Mouse (Mus musculus) urinary bladder, postnatal 10 days (tissue): ENCODE measurements around the gene Tspan2.
A peak's percentile ranks its signal among the peaks of the same experiment; 100 is the strongest.

Experiments
- DNase-seq: peaks from one replicate; pipeline ENCODE4 v3.0.0; 2022; ENCODE audit warnings: low spot score

The Tspan2 gene

GRCm38 (mm10) chr3:102773018-102773417, 38.7 kb downstream of the Tspan2 start:
- DNase-seq = no peak

- DNase-seq = no peak
Measured at GRCm38 (mm10) chr3:102782618-102783017, 48.3 kb downstream of the Tspan2 start, which contains the start of gene Tshb. Tshb (minus strand) TSS chr3:102782718.

GRCm38 (mm10) chr3:102787369-102787768, 53.0 kb downstream of the Tspan2 start:
- no peak for DNase-seq

- peak; percentile 33 for DNase-seq
Measured at GRCm38 (mm10) chr3:102803937-102804336, 69.6 kb downstream of the Tspan2 start.

GRCm38 (mm10) chr3:102842386-102842785, 108.1 kb downstream of the Tspan2 start:
- no peak for DNase-seq

- DNase-seq = no peak
Measured at GRCm38 (mm10) chr3:102848661-102849060, 114.3 kb downstream of the Tspan2 start.
